Mouse (Mus musculus): Measurements from ENCODE around the gene Tmem69. TPM values are rescaled to one million over a fixed set of nuclear protein-coding genes. Genes with fewer than 3 reads are reported as not detected.

Gene Tmem69
- polyA plus RNA-seq, 1 experiment from 2014 or later: 37.7 TPM

DNA sequence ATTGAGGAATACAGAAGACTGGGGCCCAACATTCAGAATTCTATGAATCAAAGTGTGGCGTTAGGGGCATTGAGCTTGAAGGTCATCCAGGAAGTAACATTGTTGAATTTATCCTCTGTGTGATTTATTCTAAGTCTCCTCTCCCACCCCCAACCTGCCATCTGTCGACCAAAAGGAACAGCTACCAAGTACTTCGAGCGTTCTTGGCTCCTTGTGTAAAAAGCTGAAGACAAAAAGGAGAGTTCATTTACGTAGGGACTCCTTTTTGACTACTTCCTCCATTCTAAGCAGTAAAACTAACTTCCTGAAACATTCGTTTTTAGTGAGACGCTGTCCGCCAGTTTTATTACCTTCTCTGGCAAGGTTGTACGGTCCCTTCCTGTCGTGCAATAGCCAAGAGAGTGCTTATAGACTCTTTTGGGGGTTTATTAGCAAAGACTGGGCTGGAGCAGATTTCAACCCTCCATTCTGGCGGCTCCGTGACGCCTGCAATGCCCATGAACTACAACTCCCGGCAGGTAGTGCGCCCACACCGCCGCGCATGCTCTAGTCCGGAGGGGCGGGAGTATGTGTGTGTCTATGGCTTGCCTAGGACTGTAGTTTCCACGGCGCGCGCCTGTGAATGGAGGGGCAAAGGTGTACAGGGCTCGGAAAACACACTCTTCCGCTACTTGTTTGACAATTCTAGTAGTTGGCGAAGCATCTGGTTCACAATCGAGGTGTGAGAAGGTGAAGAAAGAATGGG, 997 bp upstream of the Tmem69 start:
- no peaks in the 10 kb centered on the region for H3K4me1 ChIP-seq (ENCODE audit: control insufficient read depth, insufficient read depth, low read length)
- H3K9me3 ChIP-seq (replicated peaks; ENCODE audit: control insufficient read depth, low read length): no peaks in the 10 kb centered on the region
- no peaks in the 10 kb centered on the region for H3K27me3 ChIP-seq (ENCODE audit: control insufficient read depth, insufficient read depth, low read length)
- H3K9ac ChIP-seq (replicated peaks; ENCODE audit: low read length): peak overlapping the region; percentile 71
- peak overlapping the region; percentile 80 for H3K4me3 ChIP-seq (ENCODE audit: low read depth, low read length)
- DNase-seq (ENCODE audit: low spot score) (peak; percentile 95), ATAC-seq (replicated peaks; ENCODE audit: insufficient number of reproducible peaks, low FRiP score, low TSS enrichment, low read depth) (peak; percentile 94)
- WGBS: under 1% methylated on average over 28 of the region's 28 CpGs
- H3K4me2 ChIP-seq (ENCODE audit: low read depth, low read length): peak overlapping the region; percentile 69
- H3K27ac ChIP-seq (replicated peaks; ENCODE audit: low read depth, low read length): peak overlapping the region; percentile 81
- H3K36me3 ChIP-seq (replicated peaks; ENCODE audit: control insufficient read depth, insufficient read depth, low read depth, low read length): no peaks in the 10 kb centered on the region

DNA sequence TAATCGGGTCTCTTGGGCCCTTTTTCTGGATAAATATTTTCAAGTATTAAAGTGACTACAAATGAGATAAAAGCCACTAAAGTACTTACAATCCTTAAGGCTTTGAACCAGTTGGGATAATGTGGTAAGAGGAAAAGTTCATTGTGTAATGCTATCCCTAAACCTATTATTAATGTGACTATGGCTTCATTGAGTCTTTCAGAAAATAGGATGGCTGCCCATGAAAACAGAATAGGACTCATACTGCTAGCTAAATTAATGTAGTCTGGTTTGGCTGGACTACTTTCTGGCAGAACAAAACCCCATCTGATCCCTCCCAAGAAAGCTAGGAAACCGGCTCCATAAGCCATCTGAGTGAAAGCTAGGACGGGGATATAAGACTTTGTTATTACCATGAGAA, 2.7 kb downstream of the Tmem69 start:
- no peak for DNase-seq (ENCODE audit: low spot score)
- Histone ChIP-seq H3K27ac (replicated peaks; ENCODE audit: low read depth, low read length) (no peak overlapping the region), H3K9ac (replicated peaks; ENCODE audit: low read length) (no peak overlapping the region), H3K4me2 (ENCODE audit: low read depth, low read length) (no peak overlapping the region), H3K36me3 (replicated peaks; ENCODE audit: control insufficient read depth, insufficient read depth, low read depth, low read length) (no peaks in the 10 kb centered on the region), H3K9me3 (replicated peaks; ENCODE audit: control insufficient read depth, low read length) (no peaks in the 10 kb centered on the region), H3K4me3 (ENCODE audit: low read depth, low read length) (no peak overlapping the region), H3K27me3 (ENCODE audit: control insufficient read depth, insufficient read depth, low read length) (no peaks in the 10 kb centered on the region), H3K4me1 (ENCODE audit: control insufficient read depth, insufficient read depth, low read length) (no peaks in the 10 kb centered on the region)
- no peak for ATAC-seq (replicated peaks; ENCODE audit: insufficient number of reproducible peaks, low FRiP score, low TSS enrichment, low read depth)
- 90% methylated on average over 3 of the region's 3 CpGs for WGBS

DNA sequence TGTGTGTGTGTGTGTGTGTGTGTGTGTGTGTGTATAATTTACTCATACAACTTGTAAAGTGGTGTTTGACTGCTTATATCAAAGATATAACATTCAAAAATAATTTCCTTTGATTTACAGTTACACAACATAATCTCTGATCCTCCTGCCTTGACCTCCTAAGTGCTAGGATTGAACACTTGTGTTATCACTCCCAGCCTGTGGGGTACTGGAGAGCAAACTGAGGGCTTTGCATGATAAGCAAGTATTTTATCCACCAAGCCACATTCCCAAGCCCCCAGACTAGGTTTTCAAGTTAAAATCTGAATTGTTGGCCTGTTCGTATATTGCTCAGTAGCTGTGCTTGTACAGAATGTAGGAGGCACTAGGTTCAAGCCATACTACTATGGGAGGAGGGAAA, 5.3 kb downstream of the Tmem69 start:
- no peak for ATAC-seq (replicated peaks; ENCODE audit: insufficient number of reproducible peaks, low FRiP score, low TSS enrichment, low read depth)
- no peaks in the 10 kb centered on the region for H3K4me1 ChIP-seq (ENCODE audit: control insufficient read depth, insufficient read depth, low read length)
- H3K27me3 ChIP-seq (ENCODE audit: control insufficient read depth, insufficient read depth, low read length): no peaks in the 10 kb centered on the region
- H3K4me2 ChIP-seq (ENCODE audit: low read depth, low read length): no peak overlapping the region
- H3K36me3 ChIP-seq (replicated peaks; ENCODE audit: control insufficient read depth, insufficient read depth, low read depth, low read length): no peaks in the 10 kb centered on the region
- 88% methylated on average over 1 of the region's 1 CpGs for WGBS
- H3K4me3 ChIP-seq (ENCODE audit: low read depth, low read length): no peak overlapping the region
- H3K27ac ChIP-seq (replicated peaks; ENCODE audit: low read depth, low read length): no peak overlapping the region
- H3K9me3 ChIP-seq (replicated peaks; ENCODE audit: control insufficient read depth, low read length): no peaks in the 10 kb centered on the region
- no peak for DNase-seq (ENCODE audit: low spot score)
- no peak overlapping the region for H3K9ac ChIP-seq (replicated peaks; ENCODE audit: low read length)

DNA sequence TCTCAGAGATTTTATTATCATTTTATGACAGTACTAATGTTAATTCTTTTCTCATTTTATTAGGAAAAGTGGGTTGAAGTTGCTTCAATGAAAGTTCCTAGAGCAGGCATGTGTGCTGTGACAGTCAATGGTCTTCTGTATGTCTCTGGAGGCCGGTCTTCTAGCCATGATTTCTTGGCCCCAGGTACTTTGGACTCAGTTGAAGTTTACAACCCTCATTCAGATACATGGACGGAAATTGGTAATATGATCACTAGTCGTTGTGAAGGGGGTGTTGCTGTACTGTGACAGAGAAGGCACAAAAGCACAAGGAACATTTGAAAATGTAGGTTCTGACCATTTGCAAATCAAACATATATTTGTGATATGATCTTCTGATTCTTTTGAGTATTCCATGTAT, 18.0 kb downstream of the Tmem69 start:
- H3K4me2 ChIP-seq (ENCODE audit: low read depth, low read length): no peak overlapping the region
- H3K9me3 ChIP-seq (replicated peaks; ENCODE audit: control insufficient read depth, low read length): no peaks in the 10 kb centered on the region
- H3K36me3 ChIP-seq (replicated peaks; ENCODE audit: control insufficient read depth, insufficient read depth, low read depth, low read length): no peaks in the 10 kb centered on the region
- H3K27me3 ChIP-seq (ENCODE audit: control insufficient read depth, insufficient read depth, low read length): no peaks in the 10 kb centered on the region
- DNase-seq (ENCODE audit: low spot score) (no peak), ATAC-seq (replicated peaks; ENCODE audit: insufficient number of reproducible peaks, low FRiP score, low TSS enrichment, low read depth) (no peak)
- no peak overlapping the region for H3K27ac ChIP-seq (replicated peaks; ENCODE audit: low read depth, low read length)
- WGBS: 84% methylated on average over 3 of the region's 3 CpGs
- H3K9ac ChIP-seq (replicated peaks; ENCODE audit: low read length): no peak overlapping the region
- H3K4me1 ChIP-seq (ENCODE audit: control insufficient read depth, insufficient read depth, low read length): no peaks in the 10 kb centered on the region
- no peak overlapping the region for H3K4me3 ChIP-seq (ENCODE audit: low read depth, low read length)

- Histone ChIP-seq H3K27me3 (ENCODE audit: control insufficient read depth, insufficient read depth, low read length) (no peaks in the 10 kb centered on the region), H3K4me3 (ENCODE audit: low read depth, low read length) (no peak overlapping the region), H3K27ac (replicated peaks; ENCODE audit: low read depth, low read length) (no peak overlapping the region), H3K4me2 (ENCODE audit: low read depth, low read length) (no peak overlapping the region), H3K9ac (replicated peaks; ENCODE audit: low read length) (no peak overlapping the region), H3K36me3 (replicated peaks; ENCODE audit: control insufficient read depth, insufficient read depth, low read depth, low read length) (no peaks in the 10 kb centered on the region), H3K9me3 (replicated peaks; ENCODE audit: control insufficient read depth, low read length) (no peaks in the 10 kb centered on the region), H3K4me1 (ENCODE audit: control insufficient read depth, insufficient read depth, low read length) (no peaks in the 10 kb centered on the region)
- no peak for DNase-seq (ENCODE audit: low spot score)
- ATAC-seq (replicated peaks; ENCODE audit: insufficient number of reproducible peaks, low FRiP score, low TSS enrichment, low read depth): no peak
Observed at GRCm38 (mm10) chr4:116536351-116536750, 19.4 kb downstream of the Tmem69 start.

GRCm38 (mm10) chr4:116531109-116531508, 24.6 kb downstream of the Tmem69 start:
- Histone ChIP-seq H3K4me3 (ENCODE audit: low read depth, low read length) (no peak overlapping the region), H3K9ac (replicated peaks; ENCODE audit: low read length) (no peak overlapping the region), H3K36me3 (replicated peaks; ENCODE audit: control insufficient read depth, insufficient read depth, low read depth, low read length) (no peaks in the 10 kb centered on the region; the same call in 1 of the 2 replicates), H3K4me1 (ENCODE audit: control insufficient read depth, insufficient read depth, low read length) (no peaks in the 10 kb centered on the region), H3K27me3 (ENCODE audit: control insufficient read depth, insufficient read depth, low read length) (no peaks in the 10 kb centered on the region), H3K27ac (replicated peaks; ENCODE audit: low read depth, low read length) (no peak overlapping the region), H3K4me2 (ENCODE audit: low read depth, low read length) (no peak overlapping the region), H3K9me3 (replicated peaks; ENCODE audit: control insufficient read depth, low read length) (no peaks in the 10 kb centered on the region)
- DNase-seq (ENCODE audit: low spot score) (no peak), ATAC-seq (replicated peaks; ENCODE audit: insufficient number of reproducible peaks, low FRiP score, low TSS enrichment, low read depth) (no peak)
- 52% methylated on average over 2 of the region's 2 CpGs for WGBS

DNA sequence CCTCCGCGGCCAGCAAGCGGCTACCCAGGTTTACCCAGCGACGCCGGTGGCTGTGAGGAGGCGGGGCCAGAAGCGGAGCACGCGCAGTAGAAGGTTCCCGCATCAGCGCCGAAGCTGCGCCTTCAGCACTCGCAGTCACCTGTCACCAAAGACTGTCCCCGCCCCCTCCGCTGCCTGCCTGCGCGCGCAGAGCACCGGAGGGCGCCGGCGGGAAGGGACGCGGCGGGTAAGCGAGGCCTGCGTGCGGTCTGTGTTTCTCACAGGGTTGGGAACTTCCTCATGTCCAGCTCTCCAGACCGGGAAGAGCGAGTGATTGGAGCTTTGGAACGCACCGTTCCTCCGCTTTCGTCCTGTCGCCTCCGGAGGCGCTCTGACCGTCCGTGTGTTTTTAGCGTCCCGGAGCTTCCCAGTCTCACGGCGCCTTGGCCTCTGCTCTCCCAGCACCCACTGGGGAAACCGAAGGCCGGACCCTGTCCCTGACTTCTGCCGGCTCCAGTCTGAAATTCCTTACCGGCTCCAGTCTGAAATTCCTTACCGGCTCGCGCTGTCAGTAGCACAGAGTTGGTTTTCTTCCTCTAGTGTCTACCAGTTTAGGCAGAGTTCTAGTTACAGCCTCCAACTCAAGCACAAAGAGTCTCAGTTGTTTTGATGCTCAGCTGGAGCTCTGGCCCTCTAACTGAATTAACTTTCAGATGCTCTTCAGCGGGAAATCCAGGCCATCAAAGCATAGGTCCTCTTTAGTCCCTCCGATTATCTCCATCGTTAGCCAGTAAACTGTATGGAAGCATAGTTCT, 48.1 kb downstream of the Tmem69 start, which contains the start of gene Ipp:
Gene Ipp (plus strand): TSS at position 125 of the 794 bp plus-strand sequence.
- peak within 1 kb of the TSS; percentile 66 for H3K4me2 ChIP-seq (ENCODE audit: low read depth, low read length)
- WGBS: under 1% methylated on average over 55 of the region's 55 CpGs
- no peaks in the 10 kb centered on the region for H3K9me3 ChIP-seq (replicated peaks; ENCODE audit: control insufficient read depth, low read length)
- peak within 1 kb of the TSS; percentile 86 for H3K27ac ChIP-seq (replicated peaks; ENCODE audit: low read depth, low read length)
- H3K36me3 ChIP-seq (replicated peaks; ENCODE audit: control insufficient read depth, insufficient read depth, low read depth, low read length): no peaks in the 10 kb centered on the region
- H3K27me3 ChIP-seq (ENCODE audit: control insufficient read depth, insufficient read depth, low read length): no peaks in the 10 kb centered on the region
- peak; percentile 99 for ATAC-seq (replicated peaks; ENCODE audit: insufficient number of reproducible peaks, low FRiP score, low TSS enrichment, low read depth)
- peak within 1 kb of the TSS; percentile 86 for H3K9ac ChIP-seq (replicated peaks; ENCODE audit: low read length)
- H3K4me1 ChIP-seq (ENCODE audit: control insufficient read depth, insufficient read depth, low read length): no peaks in the 10 kb centered on the region
- H3K4me3 ChIP-seq (ENCODE audit: low read depth, low read length): peak within 1 kb of the TSS; percentile 62
- peak; percentile 97 for DNase-seq (ENCODE audit: low spot score)

DNA sequence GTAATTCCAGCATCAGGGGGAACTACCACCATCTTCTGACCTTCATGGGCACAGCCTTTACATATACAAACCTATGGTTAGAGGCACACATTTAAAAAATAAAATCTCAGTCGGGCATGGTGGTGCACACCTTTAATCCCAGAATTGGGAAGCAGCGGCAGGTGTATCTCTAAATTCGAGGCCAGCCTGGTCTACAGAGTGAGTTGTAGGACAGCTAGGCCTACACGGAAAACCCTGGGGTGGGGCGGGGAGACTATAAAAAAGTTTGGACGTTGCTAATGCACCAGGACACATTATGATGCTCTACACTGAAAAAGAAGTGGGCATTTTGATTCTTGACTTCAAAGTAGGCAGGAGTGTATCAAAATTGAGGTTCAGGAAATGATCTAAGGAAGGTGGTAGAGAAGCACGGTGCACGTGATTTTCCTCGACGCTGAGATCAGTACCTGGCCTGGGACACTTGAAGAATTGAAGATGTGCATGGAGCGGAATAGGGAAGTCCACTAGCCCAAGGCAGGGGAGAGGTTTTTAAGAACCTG, 48.8 kb downstream of the Tmem69 start:
- H3K9me3 ChIP-seq (replicated peaks; ENCODE audit: control insufficient read depth, low read length): no peaks in the 10 kb centered on the region
- H3K4me2 ChIP-seq (ENCODE audit: low read depth, low read length): peak overlapping the region; percentile 66
- DNase-seq (ENCODE audit: low spot score) (no peak), ATAC-seq (replicated peaks; ENCODE audit: insufficient number of reproducible peaks, low FRiP score, low TSS enrichment, low read depth) (no peak)
- 26% methylated on average over 11 of the region's 11 CpGs for WGBS
- no peaks in the 10 kb centered on the region for H3K36me3 ChIP-seq (replicated peaks; ENCODE audit: control insufficient read depth, insufficient read depth, low read depth, low read length)
- no peaks in the 10 kb centered on the region for H3K4me1 ChIP-seq (ENCODE audit: control insufficient read depth, insufficient read depth, low read length)
- no peak overlapping the region for H3K27ac ChIP-seq (replicated peaks; ENCODE audit: low read depth, low read length)
- peak overlapping the region; percentile 62 for H3K4me3 ChIP-seq (ENCODE audit: low read depth, low read length)
- H3K27me3 ChIP-seq (ENCODE audit: control insufficient read depth, insufficient read depth, low read length): no peaks in the 10 kb centered on the region
- H3K9ac ChIP-seq (replicated peaks; ENCODE audit: low read length): peak overlapping the region; percentile 86
